ENCODE assay signal across 20 mouse cellular contexts in the genomic region with DNA sequence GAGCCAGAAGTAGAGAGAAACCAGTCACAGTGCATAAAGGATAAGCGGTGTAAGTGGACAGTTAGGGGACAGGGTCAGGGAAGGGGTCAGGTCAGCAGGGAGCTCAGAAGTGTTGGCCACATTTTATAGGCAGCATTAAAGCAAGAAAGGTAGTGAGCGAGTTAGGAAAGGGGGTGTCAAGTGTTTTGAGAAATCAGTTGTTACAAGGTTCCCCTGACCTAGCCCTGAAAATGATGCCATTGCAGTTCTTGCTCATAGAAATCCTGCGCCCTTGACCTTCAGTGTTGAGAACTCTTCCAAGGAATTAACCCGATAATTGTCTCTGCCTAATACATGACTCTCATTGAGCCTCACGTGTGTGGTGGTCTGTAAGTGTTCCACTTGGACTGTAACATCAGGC. TPM values are rescaled to one million over a fixed set of nuclear protein-coding genes. Genes with fewer than 3 reads are reported as not detected.
DNase-seq lines count a peak whose midpoint lies in the region; TF ChIP-seq lines count a peak whose summit lies in the region.
"Had no signal": no experiment of that assay in that cellular context is flagged by ENCODE, and none has a peak within 500 bp of the region (broad histone marks: within the 10 kb centered on the region; RNA-seq: fewer than 3 reads in every experiment).

No protein-coding gene starts in this region.

- DNase-seq in heart, adult 11 months, result peak; percentile 43
- no peak for DNase-seq in heart, postnatal 4 days
- peak; percentile 45 for DNase-seq in adrenal gland, postnatal 10 days
- peak; percentile 37 to 44 for DNase-seq in adrenal gland, postnatal 36 days
- no peak for DNase-seq in layer of hippocampus, adult 2 months (ENCODE audit: low spot score in 2 of 2)
- DNase-seq in gastrocnemius, postnatal 4 days (ENCODE audit: low spot score in 2 of 2), result no peak
- DNase-seq: cerebellum, adult 11-12 months; cerebellum, adult 8-10 months; cerebellum, postnatal 10 days; cerebellum, postnatal 36 days; embryo, embryonic 11 days; gastrocnemius, postnatal 25 days; kidney, adult 18-20 months had no signal

- no peak overlapping the region for H3K4me3 ChIP-seq in layer of hippocampus, adult 2 months
- H3K4me3 ChIP-seq: embryonic facial prominence, embryonic 10.5 days; embryonic facial prominence, embryonic 13.5 days; erythroblast, embryonic 14.5 days; forebrain, embryonic 12.5 days; forebrain, embryonic 15.5 days; hindbrain, embryonic 10.5 days; hindbrain, embryonic 13.5 days had no signal

- TF ChIP-seq CTCF in layer of hippocampus, adult 2 months (conservative IDR thresholded peaks at IDR 0.05), result no peak

- no peak overlapping the region for H3K27ac ChIP-seq in layer of hippocampus, adult 2 months
- H3K27ac ChIP-seq: embryonic facial prominence, embryonic 10.5 days; embryonic facial prominence, embryonic 13.5 days; forebrain, embryonic 12.5 days; forebrain, embryonic 15.5 days; hindbrain, embryonic 10.5 days; hindbrain, embryonic 13.5 days had no signal

RNA-seq across cellular contexts. Expression of gene Sc5d, which starts 6.0 kb away (rescaled TPM):
- 10 to 100 TPM; 20.4 to 21.5 TPM for total RNA-seq in heart, postnatal 4 days (2021)
- 10 to 100 TPM; 33.9 to 44.8 TPM for total RNA-seq in adrenal gland, postnatal 10 days (2021)
- 10 to 100 TPM; 87.7 to 94.2 TPM for total RNA-seq in adrenal gland, postnatal 36 days (2021)
- 10 to 100 TPM; 52.7 to 55.3 TPM for total RNA-seq in layer of hippocampus, adult 2 months (2021)
- total RNA-seq in gastrocnemius, postnatal 4 days (2021), result 10 to 100 TPM; 16.7 to 19.3 TPM

Comparison
In these comparisons a context has a peak if more than half of its experiments do, and no peak if none do; other contexts are left out.
1. DNase-seq: peak in heart, adult 11 months (single experiment), adrenal gland, postnatal 10 days (single experiment) and adrenal gland, postnatal 36 days (2 of 2); none in heart, postnatal 4 days (single experiment), layer of hippocampus, adult 2 months (0 of 2) and gastrocnemius, postnatal 4 days (0 of 2).